Mouse (Mus musculus) gonadal fat pad, adult 2 months (tissue): ENCODE results near the gene Rbm5. TPM values are rescaled to one million over a fixed set of nuclear protein-coding genes. Genes with fewer than 3 reads are reported as not detected.

Experiments
- DNase-seq: peaks from one replicate; pipeline ENCODE4 v3.0.0-alpha.2; 2012; ENCODE audit warnings: low read depth
- polyA plus RNA-seq: library from polyadenylated mRNA; depleted of rRNA; stranded (reverse); fragments of >200 nt; gene quantifications from 2 replicates; pipeline ENCODE4 v1.2.3, GENCODE M21; 2012

The Rbm5 gene
- polyA plus RNA-seq, 1 experiment = 73.5 TPM

GRCm38 (mm10) chr9:107734567-107734971, 36.2 kb downstream of the Rbm5 start:
- DNase-seq = no peak

GRCm38 (mm10) chr9:107729709-107730108, 41.1 kb downstream of the Rbm5 start:
- no peak for DNase-seq

DNA sequence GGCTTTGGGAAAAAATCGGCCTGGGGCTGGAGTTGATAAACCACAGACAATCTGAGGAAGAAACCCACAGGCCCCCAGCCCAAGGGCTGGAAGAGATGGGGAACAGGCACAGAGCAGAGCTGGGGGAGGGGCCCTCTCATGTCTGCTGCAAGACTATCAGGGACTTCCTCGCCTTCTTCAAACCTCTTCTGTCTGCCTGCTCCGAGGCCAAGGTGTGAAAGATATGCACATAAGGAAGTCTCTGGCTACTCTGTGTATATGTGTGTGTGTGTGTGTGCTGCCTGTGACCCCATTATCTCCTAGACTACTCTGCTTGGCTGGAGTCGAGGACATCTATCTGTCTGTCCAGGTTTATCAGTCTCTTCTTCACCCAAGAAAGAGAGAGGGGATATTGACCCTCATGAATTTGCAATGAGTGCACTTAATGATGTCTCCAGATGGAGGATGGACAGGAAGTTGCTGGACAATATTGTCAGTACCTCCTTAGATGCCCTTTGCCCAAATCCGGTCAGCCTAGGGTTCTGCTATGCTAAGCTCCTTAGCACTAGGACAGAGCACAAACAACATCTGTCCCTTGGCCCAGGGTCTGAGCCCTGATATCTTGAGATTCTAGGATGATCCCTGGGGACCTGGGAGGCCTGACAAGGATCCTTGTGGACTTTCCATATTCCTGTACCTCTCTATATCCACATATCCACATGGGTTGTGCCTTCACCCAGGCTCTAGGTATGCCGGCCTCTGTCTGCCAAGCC, 41.7 kb downstream of the Rbm5 start:
- DNase-seq = no peak

- DNase-seq = no peak
These were observed 43.8 kb downstream of the Rbm5 start for GRCm38 (mm10) chr9:107727041-107727440.

GRCm38 (mm10) chr9:107724796-107725195, 46.0 kb downstream of the Rbm5 start:
- DNase-seq = no peak

DNA sequence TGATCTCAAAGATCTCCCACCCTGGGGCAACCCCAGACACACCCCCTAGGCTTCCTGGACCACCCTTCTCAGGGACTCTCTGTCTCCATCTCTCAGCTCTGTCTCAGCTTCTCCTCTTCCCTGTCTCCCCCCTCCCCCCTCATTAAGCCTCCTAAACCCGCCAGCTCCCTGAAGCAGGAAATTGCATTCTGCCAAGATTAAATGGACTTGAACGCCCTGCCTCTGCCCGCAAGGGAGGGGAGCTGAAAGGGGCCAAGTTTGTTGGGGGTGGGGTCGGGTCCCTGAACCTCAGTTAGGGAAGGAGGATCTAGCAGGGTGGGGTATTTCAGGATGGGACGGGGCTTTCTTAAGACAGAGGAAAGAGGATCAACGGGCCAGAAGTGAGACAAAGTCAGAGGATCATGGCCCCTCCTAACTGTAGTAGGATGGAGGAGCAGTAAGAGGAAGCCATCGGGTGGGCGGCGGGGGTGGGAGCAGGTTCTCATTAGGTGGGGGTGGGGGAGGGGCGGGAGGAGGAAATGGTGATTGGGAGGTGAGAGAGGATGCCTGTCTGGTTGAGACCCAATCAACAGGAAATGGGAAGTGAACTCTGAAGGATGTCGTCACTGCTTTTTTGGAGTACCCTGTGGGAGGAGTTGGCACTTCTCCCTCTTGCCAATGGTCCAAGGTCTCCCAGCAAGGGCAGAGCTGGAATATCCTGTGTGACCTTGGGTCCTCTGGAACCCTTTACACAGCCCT, 46.8 kb downstream of the Rbm5 start:
- DNase-seq = no peak

GRCm38 (mm10) chr9:107723292-107723691, 47.5 kb downstream of the Rbm5 start:
- DNase-seq = no peak

DNA sequence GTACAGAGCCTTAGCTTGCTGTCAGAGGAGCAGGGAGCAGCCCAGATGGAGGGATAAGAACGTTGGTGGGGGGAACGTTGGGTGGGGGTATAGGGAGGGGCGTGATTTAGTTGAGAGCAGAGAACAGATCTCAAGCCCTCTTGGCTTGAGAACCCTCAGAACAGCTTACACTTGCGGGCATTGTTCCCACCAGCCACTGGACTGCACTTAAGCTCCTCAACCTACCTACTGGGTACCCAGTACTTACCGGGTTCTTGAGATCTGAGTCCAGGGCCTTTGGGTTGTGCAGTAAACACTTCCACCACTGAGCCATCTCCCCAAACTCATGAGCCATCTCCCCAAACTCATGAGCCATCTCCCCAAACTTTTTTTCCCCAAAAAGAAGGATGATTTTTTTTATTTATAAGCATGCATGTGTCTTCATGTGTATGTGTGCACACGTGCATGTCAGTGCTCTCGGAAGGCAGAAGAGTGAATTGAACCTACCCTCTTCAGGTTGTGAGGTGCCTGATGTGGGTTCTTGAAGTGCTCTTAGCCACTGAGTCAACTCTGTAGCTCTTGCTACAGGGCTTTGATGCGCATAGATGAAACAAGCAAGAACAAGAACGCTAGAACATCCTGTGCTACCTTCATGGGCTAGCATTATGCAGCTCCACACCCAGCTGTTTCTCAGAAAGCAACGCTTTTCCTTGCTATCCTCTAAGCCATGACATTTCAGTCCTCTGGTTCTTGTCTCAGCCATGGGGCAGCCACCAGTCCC, 51.8 kb downstream of the Rbm5 start:
- no peak for DNase-seq

DNA sequence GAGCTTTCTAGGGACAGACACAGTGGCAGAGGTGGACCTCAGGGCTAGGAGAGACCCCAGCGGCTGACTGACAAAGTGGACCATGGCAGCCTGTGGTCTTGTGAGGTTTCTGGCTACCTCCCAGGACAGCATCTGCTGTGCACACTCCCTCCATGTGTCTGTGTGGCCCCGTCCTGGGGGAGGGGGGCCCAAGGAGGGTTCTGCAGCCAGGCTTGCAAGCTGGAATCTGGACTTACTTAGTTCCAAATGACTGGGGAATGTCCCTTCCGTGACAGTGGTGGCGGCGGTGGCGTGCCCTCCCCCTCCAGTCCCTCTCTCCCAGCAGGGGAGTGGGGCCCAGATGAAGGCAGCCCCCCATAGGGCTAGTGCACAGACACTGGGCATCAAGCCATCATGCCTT, 53.8 kb downstream of the Rbm5 start:
- no peak for DNase-seq

GRCm38 (mm10) chr9:107715632-107716031, 55.2 kb downstream of the Rbm5 start:
- no peak for DNase-seq

DNA sequence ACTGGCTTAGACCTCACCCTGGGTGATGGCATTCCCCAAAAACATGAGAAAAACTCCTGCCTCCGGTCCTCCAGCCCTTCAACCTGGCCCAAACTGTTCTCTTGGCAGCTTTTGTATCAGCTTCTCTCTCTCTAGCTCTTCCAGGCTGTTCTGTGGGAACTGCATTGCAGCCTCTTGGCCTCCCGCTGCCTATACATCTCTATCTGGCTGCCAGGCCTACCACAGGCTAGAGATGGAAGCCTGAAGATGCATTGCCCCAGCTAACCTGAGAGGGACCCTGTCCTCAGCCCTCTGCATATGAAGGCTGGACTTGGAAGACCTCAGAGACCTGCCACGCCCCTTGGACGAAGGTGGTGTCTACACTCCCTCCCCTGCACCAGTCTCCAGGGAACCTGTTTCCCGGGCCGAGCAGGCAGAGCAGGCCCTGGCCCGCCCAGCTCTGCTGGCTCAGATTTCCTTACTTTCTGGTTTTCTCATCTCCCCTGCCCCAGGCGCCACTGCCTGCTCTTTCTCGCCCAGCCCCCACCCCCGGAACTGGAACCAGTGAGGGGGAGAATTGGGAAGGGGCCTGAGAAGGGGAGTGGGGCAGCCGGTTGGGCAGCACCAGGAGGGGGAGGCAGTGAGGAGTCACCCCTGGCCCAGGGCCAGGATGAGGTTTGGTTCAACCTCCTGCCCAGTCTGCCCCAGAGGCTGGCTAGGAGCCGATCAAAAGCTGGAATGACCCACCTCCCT, 56.4 kb downstream of the Rbm5 start:
- peak; percentile 69 for DNase-seq

- DNase-seq = no peak
These were observed 60.9 kb downstream of the Rbm5 start, which contains the start of gene Sema3f for GRCm38 (mm10) chr9:107709697-107710483. Sema3f (minus strand) TSS chr9:107710475.

DNA sequence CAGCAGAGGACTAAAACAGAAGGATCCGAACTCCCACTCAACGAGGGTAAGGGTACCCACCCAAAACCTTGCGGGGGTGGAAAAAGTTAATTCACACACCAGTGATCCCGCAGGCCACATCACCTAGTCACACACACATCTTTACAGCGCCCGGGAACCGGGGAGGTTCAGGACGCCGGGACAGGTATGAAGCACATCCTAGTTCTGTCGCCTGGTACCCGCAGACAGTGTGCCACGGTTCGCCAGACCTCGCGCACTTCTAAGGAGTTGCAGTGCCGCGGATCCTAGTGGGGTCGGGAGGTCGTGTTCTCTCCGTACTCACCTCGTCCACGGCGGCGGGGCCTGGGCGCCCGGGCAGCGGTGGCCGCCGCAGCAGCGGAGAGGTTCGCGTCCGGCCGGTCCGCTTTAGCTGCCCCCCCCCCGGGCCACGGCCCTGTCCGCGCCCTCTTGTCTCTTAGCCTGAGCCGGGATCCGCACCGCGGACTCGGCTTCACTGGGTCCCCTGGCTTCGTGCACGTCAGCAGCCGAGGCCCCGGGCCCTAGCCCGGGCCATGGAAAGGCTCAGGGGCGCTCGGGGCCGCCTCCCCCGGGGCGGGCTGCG, 61.6 kb downstream of the Rbm5 start:
- no peak for DNase-seq

- no peak for DNase-seq
These were observed 62.2 kb downstream of the Rbm5 start for GRCm38 (mm10) chr9:107708439-107709095.

DNA sequence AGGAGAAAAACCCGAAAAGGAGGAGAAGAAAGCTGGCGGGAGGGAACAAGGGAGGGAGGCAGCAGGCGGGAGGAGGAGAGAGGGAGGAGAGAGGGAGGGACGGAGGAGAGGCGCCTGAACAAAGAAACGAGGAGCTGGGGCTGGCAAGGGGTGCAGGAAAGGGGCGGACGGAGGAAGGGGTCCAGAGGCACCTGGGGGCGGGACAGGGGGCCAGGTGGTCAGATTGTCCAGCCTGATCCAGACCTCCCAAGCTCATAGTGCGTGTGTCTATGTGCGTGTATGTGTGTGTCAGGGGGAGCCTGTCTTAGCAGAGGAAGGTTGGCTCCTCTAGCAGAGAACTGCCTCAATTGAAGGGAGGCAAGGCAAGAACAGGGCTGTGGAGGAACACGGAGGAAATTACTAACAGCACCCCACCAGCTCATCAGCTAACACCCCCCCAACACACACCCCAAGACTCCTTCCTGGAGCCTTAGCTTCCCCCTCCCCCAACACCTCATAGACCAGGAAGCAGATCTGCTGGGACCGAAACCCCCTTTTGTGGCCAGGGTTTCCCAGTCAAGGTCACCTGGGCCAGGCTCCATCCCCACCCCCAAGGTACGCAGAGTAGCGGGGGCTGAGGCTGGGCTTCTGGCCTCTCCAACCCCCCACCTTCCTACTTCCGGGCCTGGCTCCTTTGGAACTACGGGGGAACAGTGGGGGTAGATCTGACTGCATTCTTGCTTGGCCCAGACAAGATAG, 62.9 kb downstream of the Rbm5 start:
- no peak for DNase-seq

GRCm38 (mm10) chr9:107706781-107707211, 64.0 kb downstream of the Rbm5 start:
- no peak for DNase-seq

DNA sequence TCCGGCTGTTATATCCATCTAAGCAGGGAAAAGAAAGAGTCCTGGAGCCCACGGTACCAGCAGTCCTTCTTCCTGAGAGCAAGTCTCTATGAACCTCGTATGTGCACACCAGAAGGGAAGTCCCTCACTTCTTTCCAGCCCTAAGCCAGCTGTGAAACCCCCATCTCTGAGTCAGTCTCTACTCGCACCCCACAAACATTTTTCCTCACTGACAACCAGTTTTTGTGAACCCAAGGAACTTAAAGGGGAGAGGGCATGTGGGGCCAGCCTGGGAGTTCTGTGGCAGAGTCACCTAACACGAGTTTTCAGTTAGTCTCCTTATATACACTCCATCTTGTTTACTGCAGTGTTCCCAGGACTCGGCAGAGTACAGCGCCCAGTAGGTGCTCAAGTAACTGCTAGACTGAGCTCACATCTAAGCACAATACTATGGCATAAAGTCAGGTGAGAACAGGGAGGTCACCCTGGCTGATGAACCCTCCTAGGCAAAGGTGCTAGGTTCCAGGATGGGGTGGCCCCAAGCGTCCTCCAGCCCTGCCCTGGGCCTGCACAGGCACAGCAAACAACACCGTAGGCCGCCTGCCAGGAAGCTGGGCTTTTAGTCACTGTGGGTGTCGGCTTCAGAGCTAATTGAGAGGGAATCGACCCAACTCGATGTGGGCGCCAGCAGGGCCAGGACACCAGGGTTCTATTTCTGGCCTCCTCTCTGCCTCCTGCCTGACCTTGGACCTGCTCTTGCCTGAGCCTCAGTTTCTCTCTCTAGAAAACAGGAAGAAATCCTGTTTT, 67.3 kb downstream of the Rbm5 start:
- DNase-seq = no peak

GRCm38 (mm10) chr9:107702606-107703185, 68.1 kb downstream of the Rbm5 start:
- DNase-seq = no peak
